In genomic region chr8:127768311-127768710, GRCm38 (mm10) we compare ENCODE assay signal across 22 mouse cellular contexts.
DNase-seq lines count a peak whose midpoint lies in the region; ATAC-seq lines count a peak whose summit lies in the region.
"Had no signal": no experiment of that assay in that cellular context is flagged by ENCODE, and none has a peak within 500 bp of the region (broad histone marks: within the 10 kb centered on the region; RNA-seq: fewer than 3 reads in every experiment).

No protein-coding gene starts in this region.

- DNase-seq in embryonic facial prominence, embryonic 11.5 days (ENCODE audit: low spot score): no peak
- DNase-seq in embryonic facial prominence, embryonic 10.5 days (ENCODE audit: low spot score): no peak
- peak; percentile 22 for DNase-seq in heart, adult 11 months
- DNase-seq in heart, adult 9 months (ENCODE audit: low spot score in 2 of 2): no peak
- peak; percentile 90 for DNase-seq in retina, postnatal 1 day
- no peak for DNase-seq in lung, adult 18-20 months
- DNase-seq: adrenal gland, adult 2 months; adrenal gland, postnatal 25 days; cerebellum, adult 11-12 months; cerebellum, adult 9-10 months; cerebellum, postnatal 25 days; gastrocnemius, postnatal 36 days; heart, adult 18-20 months; heart, postnatal 14 days; kidney, adult 18-20 months had no signal

- WGBS in embryonic facial prominence, embryonic 11.5 days: 55% methylated on average over 3 of the region's 3 CpGs
- 47% methylated on average over 3 of the region's 3 CpGs for WGBS in embryonic facial prominence, embryonic 10.5 days
- WGBS in neural tube, embryonic 12.5 days: 28% methylated on average over 3 of the region's 3 CpGs
- WGBS in neural tube, embryonic 15.5 days: 29% methylated on average over 3 of the region's 3 CpGs

- no peak overlapping the region for H3K4me3 ChIP-seq in embryonic facial prominence, embryonic 11.5 days (ENCODE audit: low read depth, low read length)
- H3K4me3 ChIP-seq in embryonic facial prominence, embryonic 10.5 days: no peak overlapping the region
- no peak overlapping the region for H3K4me3 ChIP-seq in neural tube, embryonic 12.5 days
- no peak overlapping the region for H3K4me3 ChIP-seq in neural tube, embryonic 15.5 days (replicated peaks)
- H3K4me3 ChIP-seq: heart, embryonic 15.5 days; intestine, embryonic 15.5 days had no signal

- no peaks in the 10 kb centered on the region for H3K36me3 ChIP-seq in embryonic facial prominence, embryonic 11.5 days (replicated peaks; ENCODE audit: control insufficient read depth, insufficient read depth, low read depth, low read length)
- no peaks in the 10 kb centered on the region for H3K36me3 ChIP-seq in embryonic facial prominence, embryonic 10.5 days (replicated peaks)
- no peaks in the 10 kb centered on the region for H3K36me3 ChIP-seq in neural tube, embryonic 12.5 days
- H3K36me3 ChIP-seq in neural tube, embryonic 15.5 days: no peaks in the 10 kb centered on the region
- H3K36me3 ChIP-seq: heart, embryonic 15.5 days; intestine, embryonic 15.5 days had no signal

- no peak overlapping the region for H3K4me2 ChIP-seq in embryonic facial prominence, embryonic 11.5 days (ENCODE audit: low read depth, low read length)
- H3K4me2 ChIP-seq in neural tube, embryonic 12.5 days (replicated peaks): no peak overlapping the region
- no peak overlapping the region for H3K4me2 ChIP-seq in neural tube, embryonic 15.5 days
- H3K4me2 ChIP-seq: heart, embryonic 11.5 days; heart, embryonic 15.5 days; hindbrain, embryonic 14.5 days; intestine, embryonic 15.5 days had no signal

- H3K27ac ChIP-seq in embryonic facial prominence, embryonic 11.5 days (replicated peaks; ENCODE audit: low read depth, low read length): no peak overlapping the region
- H3K27ac ChIP-seq in embryonic facial prominence, embryonic 10.5 days (replicated peaks): no peak overlapping the region
- no peak overlapping the region for H3K27ac ChIP-seq in neural tube, embryonic 12.5 days
- H3K27ac ChIP-seq in neural tube, embryonic 15.5 days (replicated peaks): no peak overlapping the region
- H3K27ac ChIP-seq: heart, embryonic 15.5 days; hindbrain, embryonic 14.5 days; intestine, embryonic 15.5 days had no signal

- ATAC-seq in embryonic facial prominence, embryonic 11.5 days (replicated peaks; ENCODE audit: insufficient number of reproducible peaks, low FRiP score, low TSS enrichment, low read depth): 0 out of 2 replicates have a peak, but pooled peaks have one; percentile 34
- ATAC-seq in neural tube, embryonic 12.5 days (ENCODE audit: low FRiP score, low read depth): 0 out of 2 replicates have a peak, but pooled peaks have one; percentile 37
- no peak for ATAC-seq in neural tube, embryonic 15.5 days (ENCODE audit: low FRiP score)
- ATAC-seq: intestine, embryonic 15.5 days had no signal

- H3K9ac ChIP-seq in embryonic facial prominence, embryonic 11.5 days (replicated peaks; ENCODE audit: low read length): no peak overlapping the region
- no peak overlapping the region for H3K9ac ChIP-seq in neural tube, embryonic 12.5 days
- H3K9ac ChIP-seq in neural tube, embryonic 15.5 days (replicated peaks): no peak overlapping the region
- H3K9ac ChIP-seq: heart, embryonic 15.5 days; hindbrain, embryonic 14.5 days; intestine, embryonic 15.5 days had no signal

- no peaks in the 10 kb centered on the region for H3K4me1 ChIP-seq in embryonic facial prominence, embryonic 11.5 days (ENCODE audit: control insufficient read depth, insufficient read depth, low read length)
- no peaks in the 10 kb centered on the region for H3K4me1 ChIP-seq in embryonic facial prominence, embryonic 10.5 days
- H3K4me1 ChIP-seq in neural tube, embryonic 12.5 days: no peaks in the 10 kb centered on the region
- no peaks in the 10 kb centered on the region for H3K4me1 ChIP-seq in neural tube, embryonic 15.5 days
- H3K4me1 ChIP-seq: intestine, embryonic 15.5 days had no signal

- no peaks in the 10 kb centered on the region for H3K27me3 ChIP-seq in embryonic facial prominence, embryonic 11.5 days (ENCODE audit: control insufficient read depth, insufficient read depth, low read length)
- no peaks in the 10 kb centered on the region for H3K27me3 ChIP-seq in embryonic facial prominence, embryonic 10.5 days (replicated peaks; ENCODE audit: low read depth, poor library complexity, severe bottlenecking)
- no peaks in the 10 kb centered on the region for H3K27me3 ChIP-seq in neural tube, embryonic 12.5 days (replicated peaks)
- H3K27me3 ChIP-seq in neural tube, embryonic 15.5 days (replicated peaks): no peaks in the 10 kb centered on the region
- H3K27me3 ChIP-seq: CH12.LX; heart, embryonic 15.5 days; intestine, embryonic 15.5 days had no signal

- no peaks in the 10 kb centered on the region for H3K9me3 ChIP-seq in embryonic facial prominence, embryonic 11.5 days (replicated peaks; ENCODE audit: control insufficient read depth, low read length)
- H3K9me3 ChIP-seq in embryonic facial prominence, embryonic 10.5 days: no peaks in the 10 kb centered on the region
- H3K9me3 ChIP-seq in neural tube, embryonic 12.5 days: no peaks in the 10 kb centered on the region
- no peaks in the 10 kb centered on the region for H3K9me3 ChIP-seq in neural tube, embryonic 15.5 days (replicated peaks)
- H3K9me3 ChIP-seq: heart, embryonic 15.5 days; intestine, embryonic 15.5 days had no signal

Comparison
In these comparisons a context has a peak if more than half of its experiments do, and no peak if none do; other contexts are left out.
1. DNase-seq: peak in heart, adult 11 months (single experiment) and retina, postnatal 1 day (single experiment); none in embryonic facial prominence, embryonic 11.5 days (single experiment), embryonic facial prominence, embryonic 10.5 days (single experiment), heart, adult 9 months (0 of 2) and lung, adult 18-20 months (0 of 2).